9 mouse cellular contexts compared by ENCODE assay signal in genomic region chr12:85969571-85969970, GRCm38 (mm10).
DNase-seq lines count a peak whose midpoint lies in the region; ATAC-seq and TF ChIP-seq lines count a peak whose summit lies in the region.
"Had no signal": no experiment of that assay in that cellular context is flagged by ENCODE, and none has a peak within 500 bp of the region (broad histone marks: within the 10 kb centered on the region; RNA-seq: fewer than 3 reads in every experiment).

No protein-coding gene starts in this region.

- no peak overlapping the region for H3K9ac ChIP-seq in hindbrain, embryonic 11.5 days (ENCODE audit: low read depth, low read length)
- H3K9ac ChIP-seq: heart, embryonic 12.5 days had no signal

- 3% methylated on average over 5 of the region's 5 CpGs for WGBS in thymus, adult 2 months
- 75% methylated on average over 5 of the region's 5 CpGs for WGBS in hindbrain, embryonic 11.5 days

- no peak for TF ChIP-seq CTCF in thymus, adult 2 months (IDR thresholded peaks at IDR 0.05; ENCODE audit: borderline replicate concordance, control insufficient read depth, extremely low read depth, insufficient read depth, low read length, poor library complexity)

- H3K36me3 ChIP-seq in thymus, adult 2 months (ENCODE audit: control insufficient read depth, insufficient read depth, low read length), result no peaks in the 10 kb centered on the region
- H3K36me3 ChIP-seq in hindbrain, embryonic 11.5 days (ENCODE audit: control insufficient read depth, insufficient read depth, low read length), result no peaks in the 10 kb centered on the region
- H3K36me3 ChIP-seq: heart, embryonic 12.5 days had no signal

- H3K4me1 ChIP-seq in thymus, adult 2 months (replicated peaks; ENCODE audit: control insufficient read depth, insufficient read depth, low read length), result peaks cover 44% of the 10 kb centered on the region
- H3K4me1 ChIP-seq in hindbrain, embryonic 11.5 days (replicated peaks; ENCODE audit: control insufficient read depth, insufficient read depth, low read length), result no peaks in the 10 kb centered on the region

- TF ChIP-seq POLR2A in thymus, adult 2 months (IDR thresholded peaks at IDR 0.05; ENCODE audit: control insufficient read depth, extremely low read depth, insufficient read depth, low read length, poor library complexity), result no peak

- DNase-seq in gastrocnemius, postnatal 14 days, result peak; percentile 24
- no peak for DNase-seq in gastrocnemius, adult 8-10 months (ENCODE audit: low spot score in 2 of 2)
- peak; percentile 59 to 60 for DNase-seq in cerebellum, adult 18-20 months
- DNase-seq in lung, postnatal 14 days, result peak; percentile 35
- peak; percentile 62 for DNase-seq in thymus, adult 2 months
- DNase-seq in hindbrain, embryonic 11.5 days (ENCODE audit: low spot score), result no peak
- DNase-seq in ovary, postnatal 10 days (ENCODE audit: low spot score), result no peak
- no peak for DNase-seq in adrenal gland, postnatal 10 days

- H3K27me3 ChIP-seq in thymus, adult 2 months (ENCODE audit: control insufficient read depth, insufficient read depth, low read length), result no peaks in the 10 kb centered on the region
- H3K27me3 ChIP-seq in hindbrain, embryonic 11.5 days (ENCODE audit: control insufficient read depth, insufficient read depth, low read length), result no peaks in the 10 kb centered on the region
- H3K27me3 ChIP-seq: heart, embryonic 12.5 days had no signal

- intact Hi-C loops in gastrocnemius, postnatal 14 days (cut with DNase I; ENCODE audit: low total_unique reads), result no loop called here

- no peaks in the 10 kb centered on the region for H3K9me3 ChIP-seq in hindbrain, embryonic 11.5 days (ENCODE audit: control insufficient read depth, low read length)
- H3K9me3 ChIP-seq: heart, embryonic 12.5 days had no signal

- H3K4me2 ChIP-seq in hindbrain, embryonic 11.5 days (replicated peaks; ENCODE audit: low read depth, low read length), result no peak overlapping the region
- H3K4me2 ChIP-seq: heart, embryonic 12.5 days had no signal

- no peak for ATAC-seq in hindbrain, embryonic 11.5 days (ENCODE audit: low FRiP score)

- H3K4me3 ChIP-seq in thymus, adult 2 months (ENCODE audit: control insufficient read depth, insufficient read depth, low read length), result no peak overlapping the region
- H3K4me3 ChIP-seq in hindbrain, embryonic 11.5 days (ENCODE audit: low read depth, low read length), result no peak overlapping the region
- H3K4me3 ChIP-seq: heart, embryonic 12.5 days had no signal

- H3K27ac ChIP-seq in thymus, adult 2 months (ENCODE audit: control insufficient read depth, insufficient read depth, low read length), result no peak overlapping the region
- H3K27ac ChIP-seq in hindbrain, embryonic 11.5 days (ENCODE audit: low read depth, low read length), result no peak overlapping the region

Comparison
In these comparisons a context has a peak if more than half of its experiments do, and no peak if none do; other contexts are left out.
1. DNase-seq: peak in gastrocnemius, postnatal 14 days (single experiment), cerebellum, adult 18-20 months (2 of 2), lung, postnatal 14 days (single experiment) and thymus, adult 2 months (single experiment); none in gastrocnemius, adult 8-10 months (0 of 2), hindbrain, embryonic 11.5 days (single experiment), ovary, postnatal 10 days (single experiment) and adrenal gland, postnatal 10 days (single experiment).